Mouse (Mus musculus) hindbrain, embryonic 11.5 days (tissue): ENCODE results near the gene Mettl1. TPM values are rescaled to one million over a fixed set of nuclear protein-coding genes. Genes with fewer than 3 reads are reported as not detected.
A peak's percentile ranks its signal among the peaks of the same experiment; 100 is the strongest.
"Not testable (repeated sequence)": the region's sequence is repeated elsewhere in the genome, so short reads cannot be mapped to it uniquely, and the experiment has no call there.

Source experiments
- ATAC-seq: fragments of 200-750 bp; cut with Nextera tagmentation; 2 replicates; pipeline ENCODE4 v1.8.0; 2017; ENCODE audit warnings: mild to moderate bottlenecking, moderate TSS enrichment, moderate library complexity; ENCODE audit not compliant: low FRiP score
- DNase-seq: peaks from one replicate; pipeline ENCODE4 v3.0.0-alpha.2; 2015; ENCODE audit warnings: low spot score
- H3K27ac ChIP-seq: fragments of 300-500 bp; sonication (generic); 2 replicates; pipeline ENCODE4 v1.5.1; 2014; ENCODE audit warnings: mild to moderate bottlenecking, low read depth, low read length
- H3K27me3 ChIP-seq: fragments of 300-500 bp; sonication (generic); 2 replicates; pipeline ENCODE4 v1.6.1; 2014; ENCODE audit warnings: mild to moderate bottlenecking, low read length, moderate library complexity, mixed read lengths; ENCODE audit not compliant: control insufficient read depth, insufficient read depth
- H3K36me3 ChIP-seq: fragments of 300-500 bp; sonication (generic); 2 replicates; pipeline ENCODE4 v1.6.1; 2014; ENCODE audit warnings: mild to moderate bottlenecking, low read length, moderate library complexity, mixed read lengths; ENCODE audit not compliant: control insufficient read depth, insufficient read depth
- H3K4me1 ChIP-seq: fragments of 300-500 bp; sonication (generic); replicated peaks from 2 replicates; pipeline ENCODE4 v1.6.1; 2014; ENCODE audit warnings: low read length, mixed read lengths; ENCODE audit not compliant: control insufficient read depth, insufficient read depth
- H3K4me2 ChIP-seq: fragments of 300-500 bp; sonication (generic); replicated peaks from 2 replicates; pipeline ENCODE4 v1.6.1; 2014; ENCODE audit warnings: mild to moderate bottlenecking, low read depth, low read length
- H3K4me3 ChIP-seq: fragments of 300-500 bp; sonication (generic); 2 replicates; pipeline ENCODE4 v1.5.1; 2014; ENCODE audit warnings: low read depth, low read length
- H3K9ac ChIP-seq: fragments of 300-500 bp; sonication (generic); 2 replicates; pipeline ENCODE4 v1.6.1; 2014; ENCODE audit warnings: low read depth, low read length
- H3K9me3 ChIP-seq: fragments of 300-500 bp; sonication (generic); 2 replicates; pipeline ENCODE4 v1.6.1; 2016; ENCODE audit warnings: low read length; ENCODE audit not compliant: control insufficient read depth
- WGBS: fragments of 180-500 bp; shearing (Covaris S2); extraction: QIAGEN DNeasy Blood & Tissue Kit; methylation state at CpG from one replicate; pipeline ENCODE4 v1.1.7; 2014; 5-methylcytosine and 5-hydroxymethylcytosine counted together
- polyA plus RNA-seq: library from polyadenylated mRNA; unstranded; fragments of >200 nt; fragmentation: Nextera tagmentation; extraction: Ambion mirVana; gene quantifications from 2 replicates; pipeline ENCODE4 v1.2.1, GENCODE M21; 2014

Mettl1 gene
- polyA plus RNA-seq, 1 experiment from 2014 or later = 36.7 TPM

GRCm38 (mm10) chr10:127061513-127061912, 20.3 kb downstream of the Mettl1 start:
- no peaks in the 10 kb centered on the region for H3K9me3 ChIP-seq
- H3K4me3 ChIP-seq = no peak overlapping the region; the same call in 1 of the 2 replicates
- no peak overlapping the region for H3K4me2 ChIP-seq
- H3K4me1 ChIP-seq = peaks cover 9% of the 10 kb centered on the region; the same call in 1 of the 2 replicates
- 67% methylated on average over 2 of the region's 2 CpGs for WGBS
- H3K27ac ChIP-seq = peak overlapping the region; percentile 95; the same call in 1 of the 2 replicates
- peaks cover 18% of the 10 kb centered on the region for H3K36me3 ChIP-seq
- no peak for DNase-seq
- H3K27me3 ChIP-seq = no peaks in the 10 kb centered on the region; the same call in 1 of the 2 replicates
- no peak for ATAC-seq
- H3K9ac ChIP-seq = no peak overlapping the region; the same call in 1 of the 2 replicates

GRCm38 (mm10) chr10:127062101-127062500, 20.9 kb downstream of the Mettl1 start:
- not testable (repeated sequence) for H3K27ac ChIP-seq, DNase-seq, H3K4me3 ChIP-seq, H3K27me3 ChIP-seq, H3K4me2 ChIP-seq, H3K9ac ChIP-seq, H3K9me3 ChIP-seq, ATAC-seq, H3K4me1 ChIP-seq
- WGBS = 88% methylated on average over 4 of the region's 4 CpGs
- peaks cover 20% of the 10 kb centered on the region for H3K36me3 ChIP-seq

- peaks cover 9% of the 10 kb centered on the region; the same call in 1 of the 2 replicates for H3K4me1 ChIP-seq
- H3K27ac ChIP-seq = no peak overlapping the region
- no peak for DNase-seq
- no peaks in the 10 kb centered on the region; the same call in 1 of the 2 replicates for H3K27me3 ChIP-seq
- no peak overlapping the region for H3K4me2 ChIP-seq
- WGBS = 81% methylated on average over 5 of the region's 5 CpGs
- no peak for ATAC-seq
- H3K4me3 ChIP-seq = no peak overlapping the region
- no peak overlapping the region for H3K9ac ChIP-seq
- H3K9me3 ChIP-seq = no peaks in the 10 kb centered on the region
- H3K36me3 ChIP-seq = peaks cover 21% of the 10 kb centered on the region
Measured at GRCm38 (mm10) chr10:127062503-127062902, 21.3 kb downstream of the Mettl1 start.

- Histone ChIP-seq H3K9ac (peak within 1 kb of the TSS; percentile 89), H3K27me3 (no peaks in the 10 kb centered on the region; the same call in 1 of the 2 replicates), H3K9me3 (no peaks in the 10 kb centered on the region), H3K36me3 (peaks cover 22% of the 10 kb centered on the region), H3K4me1 (peaks cover 9% of the 10 kb centered on the region; the same call in 1 of the 2 replicates), H3K4me2 (peak within 1 kb of the TSS; percentile 48), H3K27ac (peak within 1 kb of the TSS; percentile 82), H3K4me3 (peak within 1 kb of the TSS; percentile 81)
- peak; percentile 94 for ATAC-seq
- peak; percentile 99 for DNase-seq
- WGBS = under 1% methylated on average over 46 of the region's 46 CpGs
Measured at GRCm38 (mm10) chr10:127063239-127063872, 22.1 kb downstream of the Mettl1 start, which contains the start of gene Cdk4. Gene Cdk4, plus strand, starts transcription at chr10:127063534.

GRCm38 (mm10) chr10:127063913-127064870, 23.0 kb downstream of the Mettl1 start:
- H3K4me3 ChIP-seq = peak overlapping the region; percentile 81
- DNase-seq = peak; percentile 68
- peak overlapping the region; percentile 48 for H3K4me2 ChIP-seq
- peak overlapping the region; percentile 82 for H3K27ac ChIP-seq
- H3K9me3 ChIP-seq = no peaks in the 10 kb centered on the region
- peak overlapping the region; percentile 89 for H3K9ac ChIP-seq
- H3K36me3 ChIP-seq = peaks cover 22% of the 10 kb centered on the region
- peak; percentile 20 for ATAC-seq
- 15% methylated on average over 37 of the region's 37 CpGs for WGBS
- peaks cover 4% of the 10 kb centered on the region; the same call in 1 of the 2 replicates for H3K4me1 ChIP-seq
- no peaks in the 10 kb centered on the region; the same call in 1 of the 2 replicates for H3K27me3 ChIP-seq

GRCm38 (mm10) chr10:127065981-127066380, 24.8 kb downstream of the Mettl1 start:
- DNase-seq (no peak), ATAC-seq (no peak)
- Histone ChIP-seq H3K4me2 (no peak overlapping the region), H3K9me3 (no peaks in the 10 kb centered on the region), H3K4me3 (no peak overlapping the region), H3K27ac (no peak overlapping the region), H3K36me3 (peaks cover 22% of the 10 kb centered on the region), H3K4me1 (peaks cover 4% of the 10 kb centered on the region; the same call in 1 of the 2 replicates), H3K27me3 (no peaks in the 10 kb centered on the region), H3K9ac (no peak overlapping the region)
- WGBS = 92% methylated on average over 9 of the region's 9 CpGs

GRCm38 (mm10) chr10:127066519-127067018, 25.4 kb downstream of the Mettl1 start:
- H3K27ac ChIP-seq = peak overlapping the region; percentile 7; the same call in 1 of the 2 replicates
- peaks cover 4% of the 10 kb centered on the region; the same call in 1 of the 2 replicates for H3K4me1 ChIP-seq
- H3K9me3 ChIP-seq = no peaks in the 10 kb centered on the region
- ATAC-seq (no peak), DNase-seq (no peak)
- WGBS = 88% methylated on average over 14 of the region's 14 CpGs
- H3K36me3 ChIP-seq = peaks cover 22% of the 10 kb centered on the region
- H3K27me3 ChIP-seq = no peaks in the 10 kb centered on the region
- no peak overlapping the region for H3K4me2 ChIP-seq
- H3K9ac ChIP-seq = no peak overlapping the region
- H3K4me3 ChIP-seq = no peak overlapping the region

GRCm38 (mm10) chr10:127068360-127069038, 27.3 kb downstream of the Mettl1 start:
- Histone ChIP-seq H3K9me3 (no peaks in the 10 kb centered on the region), H3K4me2 (peak overlapping the region; percentile 91), H3K4me3 (peak overlapping the region; percentile 53), H3K27ac (no peak overlapping the region), H3K36me3 (peaks cover 22% of the 10 kb centered on the region), H3K4me1 (peaks cover 4% of the 10 kb centered on the region; the same call in 1 of the 2 replicates), H3K27me3 (no peaks in the 10 kb centered on the region), H3K9ac (no peak overlapping the region; the same call in 1 of the 2 replicates)
- ATAC-seq = no peak
- 83% methylated on average over 9 of the region's 9 CpGs for WGBS
- no peak for DNase-seq
